Mouse (Mus musculus): Measurements from ENCODE around the gene Prkn.

- TF ChIP-seq GATA1 (IDR thresholded peaks at IDR 0.05; ENCODE audit: borderline replicate concordance, low read length) (no peak), FLI1 (IDR thresholded peaks at IDR 0.05; ENCODE audit: low read length) (no peak)
These were observed 1004.3 kb downstream of the Prkn start for GRCm38 (mm10) chr17:11844436-11844835.
